Mouse (Mus musculus): ENCODE results near the gene Mpp6. TPM values are rescaled to one million over a fixed set of nuclear protein-coding genes. Genes with fewer than 3 reads are reported as not detected.

Mpp6 gene
- polyA plus RNA-seq, 1 experiment, result 7.0 TPM

GRCm38 (mm10) chr6:50112775-50113174 lies 2.7 kb downstream of the Mpp6 start:
- H3K27ac ChIP-seq (ENCODE audit: insufficient read depth, low read length), result no peak overlapping the region
- peak; percentile 66 to 83 for DNase-seq (ENCODE audit: low read depth in 1 of 2, low spot score in 2 of 2)
- 3% methylated on average over 8 of the region's 8 CpGs for WGBS
- peaks cover 3% of the 10 kb centered on the region; the same call in 1 of the 2 replicates for H3K4me1 ChIP-seq (ENCODE audit: control insufficient read depth, insufficient read depth, insufficient read length)
- H3K36me3 ChIP-seq (ENCODE audit: control insufficient read depth, insufficient read depth, low read length), result no peaks in the 10 kb centered on the region
- peak; percentile 72; the same call in 1 of the 2 replicates for TF ChIP-seq CTCF (IDR thresholded peaks at IDR 0.05; ENCODE audit: extremely low read depth, insufficient read depth, insufficient read length, insufficient replicate concordance)
- TF ChIP-seq POLR2A (IDR thresholded peaks at IDR 0.05; ENCODE audit: low read depth, low read length), result no peak
- no peak overlapping the region for H3K4me3 ChIP-seq (ENCODE audit: extremely low read depth, insufficient read depth, insufficient read length)
- H3K27me3 ChIP-seq (ENCODE audit: control insufficient read depth, insufficient read depth, low read length), result peaks cover 6% of the 10 kb centered on the region

GRCm38 (mm10) chr6:50114280-50114679 lies 4.2 kb downstream of the Mpp6 start:
- peaks cover 3% of the 10 kb centered on the region; the same call in 1 of the 2 replicates for H3K4me1 ChIP-seq (ENCODE audit: control insufficient read depth, insufficient read depth, insufficient read length)
- peaks cover 6% of the 10 kb centered on the region for H3K27me3 ChIP-seq (ENCODE audit: control insufficient read depth, insufficient read depth, low read length)
- no peak overlapping the region for H3K4me3 ChIP-seq (ENCODE audit: extremely low read depth, insufficient read depth, insufficient read length)
- TF ChIP-seq POLR2A (IDR thresholded peaks at IDR 0.05; ENCODE audit: low read depth, low read length) (no peak), CTCF (IDR thresholded peaks at IDR 0.05; ENCODE audit: extremely low read depth, insufficient read depth, insufficient read length, insufficient replicate concordance) (no peak)
- no peaks in the 10 kb centered on the region for H3K36me3 ChIP-seq (ENCODE audit: control insufficient read depth, insufficient read depth, low read length)
- no peak overlapping the region for H3K27ac ChIP-seq (ENCODE audit: insufficient read depth, low read length)
- 40% methylated on average over 6 of the region's 6 CpGs for WGBS
- peak in 1 of 2 experiments; percentile 35 for DNase-seq (ENCODE audit: low read depth in 1 of 2, low spot score in 2 of 2)

- no peaks in the 10 kb centered on the region; the same call in 1 of the 2 replicates for H3K4me1 ChIP-seq (ENCODE audit: control insufficient read depth, insufficient read depth, insufficient read length)
- H3K4me3 ChIP-seq (ENCODE audit: extremely low read depth, insufficient read depth, insufficient read length), result no peak overlapping the region
- no peak overlapping the region for H3K27ac ChIP-seq (ENCODE audit: insufficient read depth, low read length)
- no peak for DNase-seq (ENCODE audit: low read depth in 1 of 2, low spot score in 2 of 2)
- 80% methylated on average over 1 of the region's 1 CpGs for WGBS
- TF ChIP-seq POLR2A (IDR thresholded peaks at IDR 0.05; ENCODE audit: low read depth, low read length) (no peak), CTCF (IDR thresholded peaks at IDR 0.05; ENCODE audit: extremely low read depth, insufficient read depth, insufficient read length, insufficient replicate concordance) (no peak)
- H3K36me3 ChIP-seq (ENCODE audit: control insufficient read depth, insufficient read depth, low read length), result no peaks in the 10 kb centered on the region
- H3K27me3 ChIP-seq (ENCODE audit: control insufficient read depth, insufficient read depth, low read length), result no peaks in the 10 kb centered on the region
Measured at GRCm38 (mm10) chr6:50120931-50121330, 10.9 kb downstream of the Mpp6 start.

DNA sequence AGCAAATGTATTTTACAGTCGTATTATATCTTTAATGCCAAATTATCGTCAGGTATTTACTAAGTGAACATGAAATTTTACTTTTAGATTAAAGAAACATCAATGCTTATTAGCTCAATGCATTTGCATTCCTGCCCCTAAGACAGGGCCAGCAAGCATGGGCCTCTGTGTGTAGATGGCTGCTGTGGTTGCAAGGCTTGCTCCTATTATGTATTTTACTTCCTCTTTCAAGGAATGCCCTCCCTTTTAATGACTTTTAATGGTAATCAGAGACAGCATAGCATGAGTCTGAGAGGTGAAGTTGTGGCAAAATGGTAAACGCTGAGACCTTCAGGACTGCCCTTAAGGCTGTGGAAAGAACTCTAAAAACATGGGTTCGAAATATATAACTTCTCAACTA lies 12.8 kb downstream of the Mpp6 start:
- Histone ChIP-seq H3K36me3 (ENCODE audit: control insufficient read depth, insufficient read depth, low read length) (no peaks in the 10 kb centered on the region), H3K4me3 (ENCODE audit: extremely low read depth, insufficient read depth, insufficient read length) (no peak overlapping the region), H3K27me3 (ENCODE audit: control insufficient read depth, insufficient read depth, low read length) (no peaks in the 10 kb centered on the region), H3K27ac (ENCODE audit: insufficient read depth, low read length) (no peak overlapping the region), H3K4me1 (ENCODE audit: control insufficient read depth, insufficient read depth, insufficient read length) (no peaks in the 10 kb centered on the region)
- TF ChIP-seq CTCF (IDR thresholded peaks at IDR 0.05; ENCODE audit: extremely low read depth, insufficient read depth, insufficient read length, insufficient replicate concordance), result no peak
- TF ChIP-seq POLR2A (IDR thresholded peaks at IDR 0.05; ENCODE audit: low read depth, low read length), result no peak
- 86% methylated on average over 4 of the region's 4 CpGs for WGBS
- DNase-seq (ENCODE audit: low read depth in 1 of 2, low spot score in 2 of 2), result no peak

GRCm38 (mm10) chr6:50124197-50124596 lies 14.2 kb downstream of the Mpp6 start:
- Histone ChIP-seq H3K36me3 (ENCODE audit: control insufficient read depth, insufficient read depth, low read length) (no peaks in the 10 kb centered on the region), H3K27ac (ENCODE audit: insufficient read depth, low read length) (no peak overlapping the region), H3K27me3 (ENCODE audit: control insufficient read depth, insufficient read depth, low read length) (no peaks in the 10 kb centered on the region), H3K4me3 (ENCODE audit: extremely low read depth, insufficient read depth, insufficient read length) (no peak overlapping the region), H3K4me1 (ENCODE audit: control insufficient read depth, insufficient read depth, insufficient read length) (no peaks in the 10 kb centered on the region)
- DNase-seq (ENCODE audit: low read depth in 1 of 2, low spot score in 2 of 2), result no peak
- WGBS, result 83% methylated on average over 2 of the region's 2 CpGs
- TF ChIP-seq POLR2A (IDR thresholded peaks at IDR 0.05; ENCODE audit: low read depth, low read length), result no peak
- TF ChIP-seq CTCF (IDR thresholded peaks at IDR 0.05; ENCODE audit: extremely low read depth, insufficient read depth, insufficient read length, insufficient replicate concordance), result no peak

GRCm38 (mm10) chr6:50126331-50126730 lies 16.3 kb downstream of the Mpp6 start:
- TF ChIP-seq CTCF (IDR thresholded peaks at IDR 0.05; ENCODE audit: extremely low read depth, insufficient read depth, insufficient read length, insufficient replicate concordance) (no peak), POLR2A (IDR thresholded peaks at IDR 0.05; ENCODE audit: low read depth, low read length) (no peak)
- H3K36me3 ChIP-seq (ENCODE audit: control insufficient read depth, insufficient read depth, low read length), result no peaks in the 10 kb centered on the region
- H3K27me3 ChIP-seq (ENCODE audit: control insufficient read depth, insufficient read depth, low read length), result no peaks in the 10 kb centered on the region
- no peak overlapping the region for H3K4me3 ChIP-seq (ENCODE audit: extremely low read depth, insufficient read depth, insufficient read length)
- 86% methylated on average over 2 of the region's 2 CpGs for WGBS
- H3K4me1 ChIP-seq (ENCODE audit: control insufficient read depth, insufficient read depth, insufficient read length), result no peaks in the 10 kb centered on the region
- no peak for DNase-seq (ENCODE audit: low read depth in 1 of 2, low spot score in 2 of 2)
- H3K27ac ChIP-seq (ENCODE audit: insufficient read depth, low read length), result no peak overlapping the region

DNA sequence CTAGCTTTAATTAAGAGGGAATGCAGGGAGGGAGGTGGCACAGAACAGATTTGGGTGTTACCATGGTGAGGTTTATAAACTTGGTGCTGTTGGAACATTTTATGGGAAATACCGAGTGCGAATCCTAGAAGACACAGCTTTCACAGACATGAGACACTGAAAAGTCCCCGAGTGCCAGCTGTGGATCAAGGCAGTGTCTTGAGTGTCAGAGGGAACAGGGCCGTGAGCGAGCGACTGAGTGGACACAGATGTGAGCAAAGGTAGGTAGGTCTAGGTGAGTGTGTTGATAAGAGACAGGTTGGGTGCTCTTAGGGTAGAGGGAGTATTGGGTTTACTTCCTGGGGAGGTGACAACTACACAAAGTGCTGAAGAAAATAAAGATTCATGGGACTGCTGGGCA lies 17.5 kb downstream of the Mpp6 start:
- Histone ChIP-seq H3K4me3 (ENCODE audit: extremely low read depth, insufficient read depth, insufficient read length) (no peak overlapping the region), H3K36me3 (ENCODE audit: control insufficient read depth, insufficient read depth, low read length) (no peaks in the 10 kb centered on the region), H3K27ac (ENCODE audit: insufficient read depth, low read length) (no peak overlapping the region), H3K27me3 (ENCODE audit: control insufficient read depth, insufficient read depth, low read length) (no peaks in the 10 kb centered on the region), H3K4me1 (ENCODE audit: control insufficient read depth, insufficient read depth, insufficient read length) (no peaks in the 10 kb centered on the region)
- WGBS, result 92% methylated on average over 6 of the region's 6 CpGs
- no peak for TF ChIP-seq CTCF (IDR thresholded peaks at IDR 0.05; ENCODE audit: extremely low read depth, insufficient read depth, insufficient read length, insufficient replicate concordance)
- no peak for TF ChIP-seq POLR2A (IDR thresholded peaks at IDR 0.05; ENCODE audit: low read depth, low read length)
- no peak for DNase-seq (ENCODE audit: low read depth in 1 of 2, low spot score in 2 of 2)

All from spleen, adult 2 months (tissue).